Mouse (Mus musculus) WW6 (cell line): ENCODE data around the gene Nus1.

Source experiments
- DNase-seq: peaks from one replicate; pipeline ENCODE4 v3.0.0-alpha.2; 2013; ENCODE audit warnings: low read depth, low spot score

The Nus1 gene

DNA sequence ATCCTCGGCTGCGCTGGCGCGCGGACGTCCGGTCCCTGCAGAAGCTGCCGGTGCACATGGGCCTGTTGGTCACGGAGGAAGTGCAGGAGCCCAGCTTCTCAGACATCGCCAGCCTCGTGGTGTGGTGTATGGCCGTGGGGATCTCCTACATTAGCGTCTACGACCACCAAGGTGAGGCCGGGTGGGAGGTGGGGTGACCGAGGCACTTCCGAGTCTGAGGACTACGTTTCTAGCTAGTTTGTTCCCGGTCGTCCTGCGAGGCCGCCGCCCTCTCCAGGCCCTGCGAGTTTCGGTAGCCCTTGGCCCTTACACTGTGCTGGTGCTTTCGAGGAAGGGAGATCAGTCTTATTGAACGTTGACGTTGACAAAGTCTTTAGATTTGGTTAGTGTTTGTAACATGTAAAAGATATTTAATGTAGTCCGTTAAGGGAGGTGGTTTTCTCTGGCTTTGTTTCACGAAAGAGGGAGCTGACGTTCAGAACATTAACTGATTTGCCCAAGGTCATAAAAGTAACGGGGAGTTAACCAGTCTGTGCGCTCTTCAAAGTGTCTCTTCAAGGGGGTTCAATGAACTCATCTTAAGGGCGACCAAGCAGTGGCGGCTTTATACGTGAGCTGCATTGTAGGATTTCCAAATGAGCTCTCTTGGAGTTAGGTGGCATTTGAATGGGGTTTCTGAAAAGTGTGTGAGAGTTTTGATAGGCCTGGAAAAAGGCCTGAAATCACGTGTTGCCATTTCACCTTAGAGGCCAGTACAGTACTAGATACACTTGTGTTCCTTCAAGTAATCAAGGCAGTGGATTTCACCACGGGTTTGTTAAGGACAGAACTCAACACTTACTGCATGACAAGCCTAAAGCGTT lies 882 bp downstream of the Nus1 start:
- no peak for DNase-seq

DNA sequence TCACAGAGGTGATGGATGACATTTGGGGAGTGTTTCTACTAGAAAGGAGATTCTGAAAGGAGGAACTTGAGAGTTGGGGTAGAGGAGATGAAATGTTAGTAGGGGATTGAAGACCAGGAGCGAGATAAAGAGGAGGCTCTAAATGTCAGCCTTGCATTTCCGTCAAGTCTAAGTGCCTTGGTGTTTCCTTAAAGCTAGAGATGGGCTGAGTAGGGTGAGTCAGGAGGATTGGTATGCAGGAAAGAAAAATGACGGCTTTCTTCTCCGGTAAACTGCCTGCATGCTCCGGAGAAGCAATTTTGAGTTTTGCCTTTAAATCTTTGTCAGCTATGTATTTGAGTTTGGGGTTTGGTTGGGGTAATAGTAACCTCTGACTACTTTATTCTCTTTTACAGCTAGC lies 1.6 kb downstream of the Nus1 start:
- DNase-seq = no peak

DNA sequence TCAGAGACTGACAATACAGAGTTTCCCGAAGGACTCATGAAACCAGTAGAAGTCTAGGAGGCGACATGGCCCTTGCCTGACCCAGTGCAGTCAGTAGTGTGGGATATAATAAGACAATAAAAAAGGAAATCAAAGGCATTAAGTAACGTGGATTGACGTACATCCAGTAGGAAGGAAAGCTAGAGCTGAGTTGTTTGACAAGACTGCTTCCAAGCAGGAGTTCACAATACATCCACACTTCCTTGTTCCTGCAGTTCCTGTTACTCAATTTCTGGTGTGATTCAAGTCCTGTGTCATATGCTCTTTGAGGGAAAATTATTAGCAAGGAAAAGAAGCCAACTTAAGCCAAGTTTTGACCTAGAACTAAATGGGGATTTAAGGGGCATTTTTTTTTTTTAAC lies 2.1 kb downstream of the Nus1 start:
- DNase-seq = no peak

DNA sequence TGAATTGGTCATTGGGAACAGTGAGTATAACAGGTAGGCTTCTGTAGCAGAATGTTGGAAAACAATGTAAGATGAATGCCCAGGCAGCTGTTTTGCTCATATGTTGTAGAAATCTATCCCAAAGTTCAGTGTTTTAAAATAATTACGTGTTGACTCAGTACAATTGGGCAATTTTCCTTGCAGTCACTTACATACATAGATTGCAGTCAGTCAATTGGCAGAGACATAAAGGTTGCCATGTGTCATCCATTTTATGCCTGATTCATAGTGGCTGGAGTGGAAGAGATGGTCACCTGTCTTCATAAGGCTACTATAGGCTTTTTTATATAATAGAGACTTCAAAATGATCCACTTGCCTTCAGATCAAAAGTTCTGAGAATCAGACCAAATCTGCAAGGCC lies 3.2 kb downstream of the Nus1 start:
- DNase-seq = no peak

DNA sequence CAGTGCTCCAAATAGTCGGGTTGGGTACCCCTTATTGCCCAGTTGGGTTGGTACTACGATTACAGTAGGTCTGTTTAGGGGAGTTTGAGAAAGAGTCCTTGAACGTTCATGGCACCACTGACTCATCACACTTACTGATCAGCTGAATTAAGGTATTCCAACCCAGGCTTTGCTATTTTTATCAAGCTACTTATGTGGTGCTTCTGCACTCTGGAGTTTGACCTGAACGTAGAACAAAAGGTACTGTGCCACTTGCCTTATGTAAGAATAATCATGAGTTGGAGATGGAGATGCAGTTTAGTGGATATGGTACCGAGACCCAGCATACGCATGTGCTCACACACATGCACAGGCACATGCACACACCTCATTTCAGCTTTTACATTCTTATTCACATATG lies 4.4 kb downstream of the Nus1 start:
- no peak for DNase-seq

DNA sequence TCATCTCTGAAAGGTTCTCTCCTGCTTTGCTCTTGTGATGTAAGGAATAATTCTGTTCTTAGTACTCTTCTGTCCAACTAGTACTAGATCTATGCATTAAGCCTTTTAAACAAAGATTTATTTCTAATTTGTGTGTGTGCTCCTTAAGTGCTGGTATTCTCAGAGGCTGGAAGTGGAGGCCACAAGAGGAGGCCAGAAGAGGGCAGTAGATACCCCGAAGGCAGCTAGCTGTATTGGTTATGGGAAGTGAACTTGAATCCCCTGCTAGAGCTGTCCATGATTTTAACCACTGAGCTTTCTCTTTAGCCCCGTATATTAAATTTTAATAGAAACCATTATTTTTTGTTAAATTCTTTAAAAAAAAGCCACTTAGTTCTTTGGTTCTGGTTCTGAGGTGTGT lies 5.8 kb downstream of the Nus1 start:
- DNase-seq = no peak

DNA sequence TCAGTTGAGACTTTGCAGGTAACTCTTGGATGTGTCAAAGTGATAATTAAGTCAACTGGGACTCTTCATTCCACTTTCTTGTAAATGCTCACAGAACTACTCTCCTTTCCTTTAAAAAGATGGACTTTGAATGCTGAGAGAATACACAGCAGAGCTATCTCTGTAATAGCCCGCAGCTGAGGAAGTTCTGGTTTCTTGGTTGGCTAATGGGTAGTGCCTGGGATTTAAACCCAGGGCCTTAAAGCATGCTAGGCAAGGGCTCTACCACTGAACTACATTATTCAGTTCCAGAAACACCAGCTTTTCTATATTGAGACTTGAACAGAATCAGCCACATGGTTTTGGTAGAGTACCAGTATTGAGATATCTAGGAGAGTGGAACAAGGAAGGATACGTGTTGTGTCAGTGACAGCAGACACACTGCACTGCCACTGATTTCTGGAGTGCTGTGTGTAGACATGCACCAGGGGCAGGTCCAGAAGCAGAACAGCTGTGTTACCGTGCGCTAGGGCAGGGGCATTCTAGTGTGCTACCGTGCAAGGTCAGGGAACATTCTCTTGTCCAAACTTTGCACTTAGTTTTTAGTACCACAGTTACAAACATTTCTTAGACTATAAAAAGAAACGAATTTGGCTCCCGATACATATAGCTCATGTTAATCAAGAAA lies 9.1 kb downstream of the Nus1 start:
- DNase-seq = no peak

DNA sequence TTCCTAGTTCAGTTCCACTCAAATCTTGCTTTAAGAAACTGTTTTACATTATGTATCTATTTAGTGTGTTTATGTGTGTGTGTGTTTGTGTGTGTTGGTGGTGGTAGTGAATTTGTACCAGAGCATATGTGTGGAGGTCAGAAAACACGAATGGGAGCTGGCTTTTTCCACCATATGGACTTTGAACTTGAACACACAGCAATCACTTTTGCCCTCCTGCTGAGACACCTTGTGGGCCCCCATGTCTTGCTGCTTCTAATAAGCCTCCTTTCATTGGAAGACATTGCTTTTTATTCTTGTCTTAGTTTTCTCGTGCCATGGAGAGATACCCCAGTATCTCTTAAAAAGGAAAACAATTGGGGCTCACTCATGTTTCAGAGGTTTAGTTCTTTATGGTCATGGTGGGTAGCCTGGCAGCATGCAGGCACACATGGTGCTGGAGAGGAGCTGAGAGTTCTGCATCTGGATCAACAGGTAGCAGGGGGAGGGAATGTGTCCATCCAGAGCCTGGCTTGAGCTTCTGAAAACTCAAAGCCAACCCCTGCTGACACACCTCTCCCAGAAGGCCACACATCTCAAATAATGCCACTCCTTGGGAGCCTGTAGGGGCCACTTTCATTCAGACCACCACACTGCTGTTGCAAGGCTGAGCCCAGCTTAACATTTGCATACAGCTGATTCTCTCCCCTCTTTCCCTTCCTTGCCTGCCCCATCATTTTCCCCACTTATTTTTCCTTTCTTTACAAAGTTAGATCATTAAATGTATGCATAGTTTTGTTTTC lies 10.5 kb downstream of the Nus1 start:
- no peak for DNase-seq

DNA sequence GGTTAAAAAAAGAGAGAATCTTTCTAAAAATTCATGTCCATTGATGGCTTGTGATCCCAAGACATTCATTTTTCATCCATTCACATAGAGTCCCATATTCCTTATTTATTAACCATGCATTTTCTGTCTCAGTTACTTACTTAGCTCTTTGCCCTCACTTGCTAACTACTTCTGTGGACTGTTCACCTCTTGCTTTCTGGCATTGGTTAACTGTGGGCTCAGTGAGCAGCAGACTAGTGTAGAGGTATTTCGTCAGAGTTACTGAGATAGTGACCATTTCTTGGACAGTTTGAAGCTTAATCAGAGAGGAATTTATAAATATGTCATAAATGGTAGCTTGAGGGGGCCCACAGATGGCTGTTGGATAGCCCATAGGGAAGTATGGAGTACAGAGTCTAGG lies 13.6 kb downstream of the Nus1 start:
- DNase-seq = no peak

DNA sequence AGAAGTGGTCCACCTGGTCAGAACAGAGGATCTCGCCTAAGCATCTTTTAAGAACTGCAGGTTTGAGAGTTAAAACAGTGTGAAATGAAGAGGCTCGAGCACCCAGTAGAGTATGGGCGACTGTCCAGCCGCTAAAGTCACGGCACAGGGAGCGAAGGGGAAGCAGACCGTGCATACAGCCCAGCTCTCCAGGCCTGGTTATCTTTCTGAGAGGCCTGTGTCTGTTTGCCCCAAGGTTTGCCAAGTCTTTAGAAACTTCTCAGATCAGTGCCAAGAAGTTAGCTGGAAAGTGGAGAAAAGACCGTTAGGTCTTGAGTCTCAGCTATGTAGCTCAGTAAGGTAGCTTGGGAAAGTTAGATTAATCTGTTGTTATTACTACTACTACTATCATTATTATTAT lies 17.5 kb downstream of the Nus1 start:
- DNase-seq = no peak

DNA sequence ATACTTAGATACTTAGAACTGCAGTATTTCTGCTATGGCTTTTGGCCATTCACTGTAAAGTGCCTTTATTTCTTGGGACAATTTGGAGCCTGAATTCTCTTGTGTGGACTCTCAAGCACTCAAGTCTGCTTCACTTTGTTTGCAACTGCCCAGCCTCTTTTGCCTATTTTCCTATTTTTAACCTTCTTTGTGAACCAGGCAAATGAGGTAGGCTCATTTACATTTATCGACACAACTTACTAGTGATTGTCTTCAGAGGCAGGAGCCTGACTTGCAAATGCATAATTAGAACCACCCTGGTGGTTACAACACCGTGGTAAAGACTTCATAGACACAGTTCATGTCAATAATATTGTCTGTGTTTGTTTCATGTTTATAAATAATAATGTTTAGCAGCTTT lies 43.3 kb downstream of the Nus1 start:
- DNase-seq = no peak

DNA sequence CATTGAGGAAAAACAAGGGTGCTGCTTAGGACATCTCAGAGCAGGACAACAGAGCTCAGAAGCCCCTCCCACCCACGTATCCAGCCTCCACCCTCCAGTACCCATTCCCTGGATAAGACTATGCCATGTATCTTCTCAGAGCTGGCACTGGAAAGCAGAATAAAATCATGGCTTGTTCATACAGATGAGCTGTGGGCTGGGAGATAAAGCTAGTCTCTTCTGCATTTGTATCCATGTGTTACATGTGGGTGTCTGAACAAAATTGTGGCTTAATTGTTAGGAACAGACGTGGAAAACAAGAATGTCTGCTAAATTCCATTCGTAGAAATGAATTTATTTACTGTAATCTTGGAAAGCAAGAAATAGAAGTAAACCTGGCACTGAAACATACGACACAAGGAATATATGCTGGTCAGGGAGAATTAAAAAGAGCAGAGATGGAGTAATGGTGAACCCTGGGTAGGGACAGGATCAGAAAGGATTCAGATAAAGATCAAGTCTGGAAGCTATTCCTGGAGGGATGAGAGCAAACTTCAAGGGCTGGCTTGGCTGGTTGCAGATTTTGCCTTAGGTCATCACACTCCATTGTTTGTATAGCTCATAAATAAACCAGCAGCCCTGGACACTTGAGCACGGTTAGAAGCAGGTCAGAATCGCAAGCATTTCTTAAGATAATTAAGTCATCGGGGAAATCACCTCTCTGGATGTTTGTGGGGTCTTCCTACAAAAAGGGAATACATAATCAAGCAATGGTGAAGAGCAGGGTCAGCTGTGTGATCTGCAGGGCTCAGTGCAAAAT lies 46.8 kb downstream of the Nus1 start:
- DNase-seq = no peak

DNA sequence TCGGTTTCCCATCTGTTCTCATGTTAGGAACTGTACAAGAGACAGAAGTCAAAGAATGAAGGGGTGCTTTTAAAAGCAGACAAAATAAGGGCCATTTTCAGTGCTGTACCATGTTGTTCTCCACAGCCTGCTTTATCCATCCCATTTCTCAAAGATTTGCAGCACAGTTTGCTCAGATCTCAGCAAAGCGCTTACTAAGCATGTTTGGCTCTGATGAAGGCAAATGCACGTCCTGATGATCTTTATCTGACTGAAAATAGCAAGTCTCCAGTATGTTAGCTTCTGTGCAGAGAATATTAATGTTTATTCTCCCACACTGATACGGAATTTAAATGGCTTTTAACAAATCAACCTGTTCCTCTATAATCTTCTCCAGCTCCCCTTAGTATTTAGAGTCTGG lies 54.2 kb downstream of the Nus1 start:
- DNase-seq = no peak
